Mouse (Mus musculus) frontal cortex, postnatal 36 days (tissue): Measurements from ENCODE around the gene Fam160a1.

Experiments used
- DNase-seq, 2 experiments: peaks; one replicate each; pipeline ENCODE4 v3.0.0; 2022; ENCODE audit warnings: low spot score in 2 of 2

Gene Fam160a1

GRCm38 (mm10) chr3:85679960-85680359 lies 137.1 kb downstream of the Fam160a1 start:
- no peak for DNase-seq

- DNase-seq, result no peak
Measured at GRCm38 (mm10) chr3:85679312-85679933, 137.7 kb downstream of the Fam160a1 start.

GRCm38 (mm10) chr3:85677952-85678351 lies 139.1 kb downstream of the Fam160a1 start:
- DNase-seq, result no peak

GRCm38 (mm10) chr3:85677133-85677532 lies 140.0 kb downstream of the Fam160a1 start:
- DNase-seq, result no peak

- DNase-seq, result no peak
Measured at GRCm38 (mm10) chr3:85669844-85670243, 147.2 kb downstream of the Fam160a1 start.

GRCm38 (mm10) chr3:85667683-85668082 lies 149.4 kb downstream of the Fam160a1 start:
- DNase-seq, result no peak

- DNase-seq, result no peak
Measured at GRCm38 (mm10) chr3:85666736-85667135, 150.4 kb downstream of the Fam160a1 start.

- DNase-seq, result no peak
Measured at GRCm38 (mm10) chr3:85666166-85666565, 150.9 kb downstream of the Fam160a1 start.

- peak in 1 of 2 experiments; percentile 87 for DNase-seq
Measured at GRCm38 (mm10) chr3:85664591-85665171, 152.4 kb downstream of the Fam160a1 start.

- DNase-seq, result no peak
Measured at GRCm38 (mm10) chr3:85663826-85664225, 153.3 kb downstream of the Fam160a1 start.

GRCm38 (mm10) chr3:85661926-85662813 lies 154.9 kb downstream of the Fam160a1 start:
- peak; percentile 61 to 65 for DNase-seq

- DNase-seq, result no peak
Measured at GRCm38 (mm10) chr3:85659681-85660080, 157.4 kb downstream of the Fam160a1 start.

GRCm38 (mm10) chr3:85655538-85655937 lies 161.6 kb downstream of the Fam160a1 start:
- DNase-seq, result no peak

GRCm38 (mm10) chr3:85652727-85653665 lies 164.1 kb downstream of the Fam160a1 start:
- DNase-seq, result no peak

- no peak for DNase-seq
Measured at GRCm38 (mm10) chr3:85649176-85649575, 167.9 kb downstream of the Fam160a1 start.

- no peak for DNase-seq
Measured at GRCm38 (mm10) chr3:85645517-85646004, 171.5 kb downstream of the Fam160a1 start.

- DNase-seq, result no peak
Measured at GRCm38 (mm10) chr3:85644814-85645213, 172.3 kb downstream of the Fam160a1 start.

GRCm38 (mm10) chr3:85641751-85642150 lies 175.3 kb downstream of the Fam160a1 start:
- no peak for DNase-seq

GRCm38 (mm10) chr3:85636716-85637447 lies 180.2 kb downstream of the Fam160a1 start:
- DNase-seq, result peak in 1 of 2 experiments; percentile 65

GRCm38 (mm10) chr3:85635591-85635990 lies 181.5 kb downstream of the Fam160a1 start:
- no peak for DNase-seq

GRCm38 (mm10) chr3:85635126-85635419 lies 182.0 kb downstream of the Fam160a1 start:
- DNase-seq, result no peak
